Mouse (Mus musculus) testis, adult 2 months (tissue): ENCODE results near the gene Olfr857.
"Not testable (repeated sequence)": the region's sequence is repeated elsewhere in the genome, so short reads cannot be mapped to it uniquely, and the experiment has no call there.

ENCODE experiments used
- CTCF ChIP-seq: fragments of 200-500 bp; IDR thresholded peaks from 2 replicates; pipeline ENCODE4 v1.5.1; 2012; ENCODE audit warnings: low read depth, mild to moderate bottlenecking, inconsistent platforms, low read length, moderate library complexity; ENCODE audit not compliant: control insufficient read depth, insufficient read depth, insufficient replicate concordance
- POLR2A ChIP-seq: fragments of 200-500 bp; IDR thresholded peaks from 2 replicates; pipeline ENCODE4 v1.6.1; 2012; ENCODE audit warnings: low read depth, mild to moderate bottlenecking, inconsistent platforms, low read length, moderate library complexity; ENCODE audit not compliant: control insufficient read depth

DNA sequence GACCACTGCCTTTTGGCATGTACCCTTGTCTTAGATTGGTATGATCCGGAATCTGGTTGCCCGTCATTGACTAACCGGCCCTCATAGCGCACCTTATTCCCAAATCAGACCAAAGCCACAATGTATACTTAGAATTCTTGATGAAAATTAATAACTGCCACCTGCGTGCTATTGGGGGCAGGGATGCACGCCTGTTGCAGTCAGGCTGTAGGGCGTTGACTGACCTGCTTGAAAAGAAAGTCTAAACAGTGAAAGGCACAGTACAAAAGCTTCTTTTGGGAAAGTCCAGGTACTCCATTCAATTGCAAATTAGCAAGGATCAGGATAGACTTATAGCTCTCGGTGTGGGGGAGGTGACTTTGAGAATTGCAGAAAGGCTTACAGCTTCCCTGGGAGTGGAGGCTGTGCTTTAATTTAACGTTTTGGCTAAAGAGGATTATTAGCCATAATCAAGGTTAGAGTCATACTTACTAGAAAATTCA, 14.3 kb upstream of the Olfr857 start:
- TF ChIP-seq POLR2A, CTCF: not testable (repeated sequence)
